Mouse (Mus musculus): ENCODE results near the gene Rxrg. TPM values are rescaled to one million over a fixed set of nuclear protein-coding genes. Genes with fewer than 3 reads are reported as not detected.

The Rxrg gene
- total and polyA plus RNA-seq, 3 experiments = not detected

DNA sequence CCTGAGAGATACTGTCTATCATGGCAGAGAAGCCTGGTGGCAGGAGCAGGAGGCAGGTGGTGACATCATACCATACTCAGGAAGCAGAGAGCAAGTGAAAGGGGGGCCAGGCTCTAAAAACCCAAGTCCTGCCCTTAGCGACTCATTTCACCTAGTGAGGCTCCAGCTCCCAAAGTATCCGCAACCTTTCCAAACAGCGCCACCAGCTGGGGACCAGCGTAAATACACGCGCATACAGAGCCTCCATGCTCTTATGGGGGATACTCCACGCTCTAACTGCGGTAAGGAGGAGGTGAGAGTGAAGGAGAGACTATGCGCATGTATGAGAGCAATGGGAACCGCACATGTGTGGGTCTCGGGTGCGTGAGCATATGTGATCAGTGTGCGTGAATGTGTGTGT lies 39.9 kb downstream of the Rxrg start:
- no peaks in the 10 kb centered on the region for H3K79me2 ChIP-seq (ENCODE audit: control insufficient read depth, insufficient read depth, low read length, poor library complexity)
- H3K4me1 ChIP-seq (ENCODE audit: control insufficient read depth in 1 of 2, insufficient read depth in 2 of 2, low read length in 2 of 2) = no peaks in the 10 kb centered on the region
- H3K4me3 ChIP-seq (ENCODE audit: control insufficient read depth in 1 of 2, insufficient read depth in 1 of 2, low read depth in 2 of 2, low read length in 2 of 2) = no peak overlapping the region
- TF ChIP-seq SMC3 (IDR thresholded peaks at IDR 0.05; ENCODE audit: low read depth, low read length) (0 out of 2 replicates have a peak, but pooled peaks have one; percentile 14), RAD21 (IDR thresholded peaks at IDR 0.05; ENCODE audit: low read depth, low read length) (peak; percentile 16), POLR2AphosphoS2 (IDR thresholded peaks at IDR 0.05; ENCODE audit: low read length) (no peak), CTCF (IDR thresholded peaks at IDR 0.05 in 2 of 3, conservative IDR thresholded peaks at IDR 0.05 in 1 of 3; ENCODE audit: control insufficient read depth in 1 of 3, insufficient read depth in 1 of 3, low read depth in 2 of 3, low read length in 3 of 3, poor library complexity in 1 of 3, severe bottlenecking in 1 of 3) (peak; percentile 37 to 61 (median 42); a peak in 5 of 6 replicates)
- H3K9ac ChIP-seq (ENCODE audit: control insufficient read depth, low read depth, low read length, poor library complexity, severe bottlenecking) = no peak overlapping the region
- peak; percentile 13 for DNase-seq (ENCODE audit: low read depth, low spot score)
- H3K27ac ChIP-seq (ENCODE audit: control insufficient read depth, low read depth, low read length) = no peak overlapping the region
- no peaks in the 10 kb centered on the region for H3K36me3 ChIP-seq (ENCODE audit: control insufficient read depth in 1 of 2, insufficient read depth in 2 of 2, low read length in 2 of 2)
- no peaks in the 10 kb centered on the region for H3K27me3 ChIP-seq (ENCODE audit: control insufficient read depth in 1 of 2, insufficient read depth in 2 of 2, low read length in 2 of 2)
- no peaks in the 10 kb centered on the region for H3K9me3 ChIP-seq (replicated peaks; ENCODE audit: insufficient read depth, low read length)

DNA sequence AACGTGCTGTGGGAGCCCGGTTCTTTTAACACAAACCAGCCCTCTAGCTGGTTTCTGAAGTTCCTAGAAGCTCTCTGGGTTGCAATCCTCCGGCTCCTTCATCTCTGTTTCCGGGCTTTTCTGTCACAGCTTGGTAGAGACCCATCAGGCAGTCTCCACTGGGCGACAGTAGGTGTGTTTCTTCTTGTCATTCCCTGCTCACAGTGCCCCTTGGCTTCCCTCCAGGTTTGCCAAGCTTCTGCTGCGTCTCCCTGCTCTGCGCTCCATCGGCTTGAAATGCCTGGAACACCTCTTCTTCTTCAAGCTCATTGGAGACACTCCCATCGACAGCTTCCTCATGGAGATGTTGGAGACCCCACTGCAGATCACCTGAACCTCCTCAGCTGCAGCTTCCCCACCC lies 40.7 kb downstream of the Rxrg start:
- no peaks in the 10 kb centered on the region for H3K4me1 ChIP-seq (ENCODE audit: control insufficient read depth in 1 of 2, insufficient read depth in 2 of 2, low read length in 2 of 2)
- no peaks in the 10 kb centered on the region for H3K9me3 ChIP-seq (replicated peaks; ENCODE audit: insufficient read depth, low read length)
- H3K36me3 ChIP-seq (ENCODE audit: control insufficient read depth in 1 of 2, insufficient read depth in 2 of 2, low read length in 2 of 2) = no peaks in the 10 kb centered on the region
- no peaks in the 10 kb centered on the region for H3K27me3 ChIP-seq (ENCODE audit: control insufficient read depth in 1 of 2, insufficient read depth in 2 of 2, low read length in 2 of 2)
- no peaks in the 10 kb centered on the region for H3K79me2 ChIP-seq (ENCODE audit: control insufficient read depth, insufficient read depth, low read length, poor library complexity)
- DNase-seq (ENCODE audit: low read depth, low spot score) = no peak
- H3K9ac ChIP-seq (ENCODE audit: control insufficient read depth, low read depth, low read length, poor library complexity, severe bottlenecking) = no peak overlapping the region
- no peak overlapping the region for H3K4me3 ChIP-seq (ENCODE audit: control insufficient read depth in 1 of 2, insufficient read depth in 1 of 2, low read depth in 2 of 2, low read length in 2 of 2)
- H3K27ac ChIP-seq (ENCODE audit: control insufficient read depth, low read depth, low read length) = no peak overlapping the region
- no peak for TF ChIP-seq RAD21 (IDR thresholded peaks at IDR 0.05; ENCODE audit: low read depth, low read length)
- TF ChIP-seq NRF1 (IDR thresholded peaks at IDR 0.05; ENCODE audit: insufficient read depth, low read depth, low read length, poor library complexity, severe bottlenecking) = no peak
- TF ChIP-seq KAT2A (conservative IDR thresholded peaks at IDR 0.05; ENCODE audit: low read depth, low read length) = no peak
- TF ChIP-seq POLR2AphosphoS5 (IDR thresholded peaks at IDR 0.05; ENCODE audit: borderline replicate concordance, low read depth, low read length) = no peak
- TF ChIP-seq SMC3 (IDR thresholded peaks at IDR 0.05; ENCODE audit: low read depth, low read length) = no peak
- TF ChIP-seq GATA1 (IDR thresholded peaks at IDR 0.05; ENCODE audit: low read depth, low read length) = no peak
- TF ChIP-seq ZMIZ1 (IDR thresholded peaks at IDR 0.05; ENCODE audit: low read depth, low read length) = no peak
- no peak for TF ChIP-seq CHD2 (IDR thresholded peaks at IDR 0.05; ENCODE audit: low read length)
- no peak for TF ChIP-seq EP300 (IDR thresholded peaks at IDR 0.05; ENCODE audit: low read depth in 1 of 2, low read length in 2 of 2)
- TF ChIP-seq ZC3H11A (IDR thresholded peaks at IDR 0.05; ENCODE audit: low read depth, low read length) = no peak

DNA sequence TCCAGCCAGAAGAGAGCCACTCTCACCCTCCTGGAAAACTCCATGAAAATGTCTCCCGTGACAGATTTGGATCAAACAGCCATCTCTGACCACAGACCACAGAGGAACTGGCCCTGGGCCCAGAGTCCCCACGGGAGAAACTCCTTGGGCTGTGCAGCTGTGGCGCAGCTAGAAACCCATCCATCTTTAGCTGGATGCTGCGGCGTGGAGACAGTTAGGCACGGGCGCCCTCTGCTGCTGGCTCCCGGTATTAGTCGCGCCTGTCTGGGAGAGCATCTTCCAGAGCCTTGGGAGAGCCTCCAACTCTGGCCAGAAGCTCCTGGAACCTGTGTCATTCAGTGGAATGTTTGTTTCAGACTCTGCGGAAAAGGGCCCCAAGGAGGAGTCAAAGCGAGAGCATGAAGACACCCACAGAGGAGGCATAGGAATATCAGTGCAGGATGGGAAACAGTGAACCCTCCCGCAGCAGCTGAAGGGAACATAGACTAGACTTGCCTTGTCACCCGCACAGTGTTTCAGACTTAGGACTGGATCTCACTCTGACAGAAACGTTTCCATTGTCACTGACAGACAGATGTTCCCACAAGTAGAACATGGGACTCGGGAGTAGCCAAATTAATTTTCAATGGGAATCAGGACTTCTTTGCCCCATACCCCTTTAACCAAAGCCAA lies 46.8 kb downstream of the Rxrg start:
- H3K79me2 ChIP-seq (ENCODE audit: control insufficient read depth, insufficient read depth, low read length, poor library complexity) = no peaks in the 10 kb centered on the region
- no peaks in the 10 kb centered on the region for H3K4me1 ChIP-seq (ENCODE audit: control insufficient read depth in 1 of 2, insufficient read depth in 2 of 2, low read length in 2 of 2)
- H3K27me3 ChIP-seq (ENCODE audit: control insufficient read depth in 1 of 2, insufficient read depth in 2 of 2, low read length in 2 of 2) = no peaks in the 10 kb centered on the region
- TF ChIP-seq RAD21 (IDR thresholded peaks at IDR 0.05; ENCODE audit: low read depth, low read length) (peak; percentile 46), SIN3A (IDR thresholded peaks at IDR 0.05; ENCODE audit: low read length) (no peak), MXI1 (IDR thresholded peaks at IDR 0.05; ENCODE audit: low read depth, low read length) (no peak), SMC3 (IDR thresholded peaks at IDR 0.05; ENCODE audit: low read depth, low read length) (peak; percentile 47; the same call in 1 of the 2 replicates), CTCF (IDR thresholded peaks at IDR 0.05 in 2 of 3, conservative IDR thresholded peaks at IDR 0.05 in 1 of 3; ENCODE audit: control insufficient read depth in 1 of 3, insufficient read depth in 1 of 3, low read depth in 2 of 3, low read length in 3 of 3, poor library complexity in 1 of 3, severe bottlenecking in 1 of 3) (peak; percentile 47 to 82 (median 53))
- no peak overlapping the region for H3K9ac ChIP-seq (ENCODE audit: control insufficient read depth, low read depth, low read length, poor library complexity, severe bottlenecking)
- H3K27ac ChIP-seq (ENCODE audit: control insufficient read depth, low read depth, low read length) = no peak overlapping the region
- no peaks in the 10 kb centered on the region for H3K36me3 ChIP-seq (ENCODE audit: control insufficient read depth in 1 of 2, insufficient read depth in 2 of 2, low read length in 2 of 2)
- H3K4me3 ChIP-seq (ENCODE audit: control insufficient read depth in 1 of 2, insufficient read depth in 1 of 2, low read depth in 2 of 2, low read length in 2 of 2) = no peak overlapping the region
- peak; percentile 20 for DNase-seq (ENCODE audit: low read depth, low spot score)
- no peaks in the 10 kb centered on the region for H3K9me3 ChIP-seq (replicated peaks; ENCODE audit: insufficient read depth, low read length)

All from MEL (cell line).